Mouse (Mus musculus) erythroblast, embryonic 14.5 days (primary cell): ENCODE results near the gene D1Ertd622e.

Source experiments
- GATA1 ChIP-seq: IDR thresholded peaks from 2 replicates; pipeline ENCODE4 v1.6.1; 2012; ENCODE audit warnings: low read length, inconsistent platforms, mixed read lengths
- TAL1 ChIP-seq: IDR thresholded peaks from 3 replicates; pipeline ENCODE4 v1.6.1; 2012; ENCODE audit warnings: low read length, inconsistent platforms, mixed read lengths

GRCm38 (mm10) chr1:97676526-97677177 lies 14.8 kb upstream of the D1Ertd622e start:
- no peak for TF ChIP-seq GATA1
- no peak for TF ChIP-seq TAL1
